Mouse (Mus musculus) left cerebral cortex, postnatal 25 days (tissue): ENCODE measurements around the gene Mical3. TPM values are rescaled to one million over a fixed set of nuclear protein-coding genes. Genes with fewer than 3 reads are reported as not detected.

Experiments
- DNase-seq, 2 experiments: peaks; one replicate each; pipeline ENCODE4 v3.0.0; 2022; ENCODE audit warnings: low spot score in 2 of 2, mixed read lengths in 1 of 2
- intact Hi-C: fragments of 180-260 bp; cut with DNase I; formaldehyde crosslinking; loops from one replicate; pipeline ENCODE4 v1.15.1; 2025
- total RNA-seq, 2 experiments: library from RNA; stranded (reverse); gene quantifications; 2 replicates each; pipeline ENCODE4 v1.2.3; 2021

The Mical3 gene
- total RNA-seq, 2 experiments from 2014 or later, result 110 to 127 TPM

GRCm38 (mm10) chr6:121117971-121118755, 12.6 kb downstream of the Mical3 start:
- intact Hi-C loops, result no loop called here
- DNase-seq, result no peak

GRCm38 (mm10) chr6:121117142-121117541, 13.7 kb downstream of the Mical3 start:
- DNase-seq, result no peak

GRCm38 (mm10) chr6:121116434-121116833, 14.4 kb downstream of the Mical3 start:
- intact Hi-C loops, result no loop called here
- no peak for DNase-seq

More at GRCm38 (mm10) chr6:121117142-121117541, 13.7 kb downstream of the Mical3 start:
- intact Hi-C loops, result no loop called here

GRCm38 (mm10) chr6:121111448-121112055, 19.2 kb downstream of the Mical3 start:
- intact Hi-C loops, result loop anchor here (2.0 kb wide), 1 partner anchor 19 kb away; the partner anchor contains the start of gene Mical3
- DNase-seq, result no peak

GRCm38 (mm10) chr6:121109998-121110603, 20.7 kb downstream of the Mical3 start:
- intact Hi-C loops, result loop anchor here (2.0 to 5.0 kb wide), 3 partner anchors 21 to 138 kb away; partner anchors contain the start of gene Mical3
- DNase-seq, result peak; percentile 91 to 98

- peak; percentile 36 to 44 for DNase-seq
- intact Hi-C loops, result loop anchor here (5.0 kb wide), 2 partner anchors 72 to 137 kb away; no protein-coding TSS in a partner anchor
These were observed 21.4 kb downstream of the Mical3 start for GRCm38 (mm10) chr6:121109181-121109981.

- intact Hi-C loops, result loop anchor here (5.0 kb wide), 2 partner anchors 71 to 136 kb away; no protein-coding TSS in a partner anchor
- DNase-seq, result no peak
These were observed 22.7 kb downstream of the Mical3 start for GRCm38 (mm10) chr6:121108075-121108474.

- no peak for DNase-seq
- intact Hi-C loops, result loop anchor here (5.0 kb wide), 2 partner anchors 70 to 135 kb away; no protein-coding TSS in a partner anchor
These were observed 23.9 kb downstream of the Mical3 start for GRCm38 (mm10) chr6:121106711-121107405.

- intact Hi-C loops, result loop anchor here (5.0 kb wide), 2 partner anchors 68 to 133 kb away; no protein-coding TSS in a partner anchor
- peak in 1 of 2 experiments; percentile 69 for DNase-seq
These were observed 25.1 kb downstream of the Mical3 start for GRCm38 (mm10) chr6:121105726-121106125.

- no peak for DNase-seq
- intact Hi-C loops, result no loop called here
These were observed 27.2 kb downstream of the Mical3 start for GRCm38 (mm10) chr6:121103406-121104171.

- DNase-seq, result no peak
- intact Hi-C loops, result no loop called here
These were observed 27.9 kb downstream of the Mical3 start for GRCm38 (mm10) chr6:121102941-121103340.

GRCm38 (mm10) chr6:121102084-121102483, 28.7 kb downstream of the Mical3 start:
- intact Hi-C loops, result no loop called here
- no peak for DNase-seq

GRCm38 (mm10) chr6:121101201-121101600, 29.6 kb downstream of the Mical3 start:
- intact Hi-C loops, result no loop called here
- no peak for DNase-seq

GRCm38 (mm10) chr6:121099831-121100230, 31.0 kb downstream of the Mical3 start:
- intact Hi-C loops, result no loop called here
- DNase-seq, result peak in 1 of 2 experiments; percentile 74

- intact Hi-C loops, result no loop called here
- no peak for DNase-seq
These were observed 31.6 kb downstream of the Mical3 start for GRCm38 (mm10) chr6:121099228-121099608.

GRCm38 (mm10) chr6:121098511-121099227, 32.1 kb downstream of the Mical3 start:
- no peak for DNase-seq
- intact Hi-C loops, result no loop called here

- intact Hi-C loops, result no loop called here
- DNase-seq, result no peak
These were observed 32.7 kb downstream of the Mical3 start for GRCm38 (mm10) chr6:121098109-121098508.
